Mouse (Mus musculus): ENCODE results near the gene Ube2i. TPM values are rescaled to one million over a fixed set of nuclear protein-coding genes. Genes with fewer than 3 reads are reported as not detected.

Ube2i gene
- polyA plus RNA-seq, 1 experiment: 257 TPM

GRCm38 (mm10) chr17:25285033-25285432, 10.6 kb upstream of the Ube2i start:
- H3K4me3 ChIP-seq (ENCODE audit: insufficient read depth, low read length): no peak overlapping the region
- no peak for TF ChIP-seq POLR2A (IDR thresholded peaks at IDR 0.05; ENCODE audit: extremely low read depth, insufficient read depth, low read length)
- TF ChIP-seq CTCF (IDR thresholded peaks at IDR 0.05; ENCODE audit: extremely low read depth, insufficient read depth, low read length): peak; percentile 91
- no peak overlapping the region for H3K27ac ChIP-seq (ENCODE audit: insufficient read depth, low read length)
- H3K4me1 ChIP-seq (ENCODE audit: control insufficient read depth, insufficient read depth, low read length): no peaks in the 10 kb centered on the region

GRCm38 (mm10) chr17:25282133-25282532, 7.7 kb upstream of the Ube2i start:
- no peak for TF ChIP-seq CTCF (IDR thresholded peaks at IDR 0.05; ENCODE audit: extremely low read depth, insufficient read depth, low read length)
- no peak for TF ChIP-seq POLR2A (IDR thresholded peaks at IDR 0.05; ENCODE audit: extremely low read depth, insufficient read depth, low read length)
- no peak overlapping the region for H3K27ac ChIP-seq (ENCODE audit: insufficient read depth, low read length)
- no peak overlapping the region for H3K4me3 ChIP-seq (ENCODE audit: insufficient read depth, low read length)
- H3K4me1 ChIP-seq (ENCODE audit: control insufficient read depth, insufficient read depth, low read length): no peaks in the 10 kb centered on the region

DNA sequence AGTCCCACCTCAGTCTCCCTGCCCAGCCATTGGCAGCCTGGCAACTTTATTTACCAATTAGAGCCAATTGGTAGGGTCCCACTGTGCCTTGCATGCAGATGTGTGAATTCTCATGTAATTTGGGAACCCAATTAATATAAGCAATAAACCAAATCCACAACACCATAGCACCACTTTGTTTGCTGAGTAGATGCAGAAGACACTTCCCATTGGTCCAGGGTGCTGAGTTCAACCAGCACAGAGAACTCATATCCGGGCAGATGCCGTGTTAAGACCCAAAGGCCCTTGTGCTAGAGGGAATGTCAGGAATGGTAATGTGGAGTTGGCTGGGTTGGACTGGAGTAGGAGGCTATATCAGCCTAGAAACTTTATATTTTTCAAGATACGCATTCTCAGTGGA, 1.4 kb upstream of the Ube2i start:
- peaks cover 6% of the 10 kb centered on the region; the same call in 1 of the 2 replicates for H3K4me1 ChIP-seq (ENCODE audit: control insufficient read depth, insufficient read depth, low read length)
- no peak for TF ChIP-seq POLR2A (IDR thresholded peaks at IDR 0.05; ENCODE audit: extremely low read depth, insufficient read depth, low read length)
- TF ChIP-seq CTCF (IDR thresholded peaks at IDR 0.05; ENCODE audit: extremely low read depth, insufficient read depth, low read length): no peak
- H3K4me3 ChIP-seq (ENCODE audit: insufficient read depth, low read length): no peak overlapping the region

GRCm38 (mm10) chr17:25273706-25274501, 518 bp downstream of the Ube2i start:
- H3K4me1 ChIP-seq (ENCODE audit: control insufficient read depth, insufficient read depth, low read length): peaks cover 6% of the 10 kb centered on the region; the same call in 1 of the 2 replicates
- H3K27ac ChIP-seq (ENCODE audit: insufficient read depth, low read length): peak overlapping the region; percentile 100
- peak overlapping the region; percentile 78 for H3K4me3 ChIP-seq (ENCODE audit: insufficient read depth, low read length)
- TF ChIP-seq CTCF (IDR thresholded peaks at IDR 0.05; ENCODE audit: extremely low read depth, insufficient read depth, low read length): 0 out of 2 replicates have a peak, but pooled peaks have one; percentile 13
- TF ChIP-seq POLR2A (IDR thresholded peaks at IDR 0.05; ENCODE audit: extremely low read depth, insufficient read depth, low read length): no peak

More for the DNA sequence above, 1.4 kb upstream of the Ube2i start:
- no peak overlapping the region for H3K27ac ChIP-seq (ENCODE audit: insufficient read depth, low read length)

DNA sequence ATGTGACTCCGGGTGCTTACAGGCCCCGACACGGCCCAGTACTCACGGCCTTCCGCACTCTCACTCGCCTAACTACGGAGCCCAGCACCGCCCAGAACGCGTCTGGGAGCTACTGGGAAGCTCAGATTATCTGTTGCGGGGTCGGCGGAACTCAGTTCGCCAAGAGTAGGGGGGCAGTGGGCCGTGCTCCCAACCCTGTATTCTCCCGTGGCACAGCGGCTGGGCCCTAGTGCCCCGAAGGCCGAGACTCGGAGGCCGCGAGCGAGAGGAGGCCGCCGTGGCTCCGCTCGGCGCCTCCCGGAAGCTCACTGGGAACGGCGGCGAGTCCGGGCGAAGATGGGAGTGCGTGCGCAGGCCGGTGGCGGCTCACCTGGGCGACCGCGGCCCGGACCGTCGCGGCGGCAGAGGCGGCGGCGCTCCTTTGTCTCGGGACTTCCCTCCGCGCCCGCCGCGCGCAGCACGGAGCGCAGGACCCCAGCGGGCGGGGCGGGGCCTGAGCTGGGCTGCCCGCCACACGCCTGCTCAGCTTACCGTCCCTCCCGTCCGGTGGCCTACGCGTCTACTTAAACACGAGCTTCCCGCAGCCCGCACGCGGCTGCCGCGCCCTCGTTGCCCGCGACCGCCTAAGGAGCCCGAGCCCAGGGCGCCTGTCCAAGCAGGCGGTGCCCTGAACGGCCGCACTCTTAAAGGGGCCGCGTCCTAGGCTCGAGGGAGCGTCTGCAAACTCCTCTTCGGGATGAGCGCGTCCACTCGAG, 1.3 kb downstream of the Ube2i start:
- peak overlapping the region; percentile 100 for H3K27ac ChIP-seq (ENCODE audit: insufficient read depth, low read length)
- H3K4me3 ChIP-seq (ENCODE audit: insufficient read depth, low read length): peak overlapping the region; percentile 78
- no peak for TF ChIP-seq CTCF (IDR thresholded peaks at IDR 0.05; ENCODE audit: extremely low read depth, insufficient read depth, low read length)
- TF ChIP-seq POLR2A (IDR thresholded peaks at IDR 0.05; ENCODE audit: extremely low read depth, insufficient read depth, low read length): no peak
- peaks cover 6% of the 10 kb centered on the region; the same call in 1 of the 2 replicates for H3K4me1 ChIP-seq (ENCODE audit: control insufficient read depth, insufficient read depth, low read length)

- no peak for TF ChIP-seq CTCF (IDR thresholded peaks at IDR 0.05; ENCODE audit: extremely low read depth, insufficient read depth, low read length)
- TF ChIP-seq POLR2A (IDR thresholded peaks at IDR 0.05; ENCODE audit: extremely low read depth, insufficient read depth, low read length): no peak
- peak overlapping the region; percentile 78 for H3K4me3 ChIP-seq (ENCODE audit: insufficient read depth, low read length)
- peaks cover 6% of the 10 kb centered on the region; the same call in 1 of the 2 replicates for H3K4me1 ChIP-seq (ENCODE audit: control insufficient read depth, insufficient read depth, low read length)
- H3K27ac ChIP-seq (ENCODE audit: insufficient read depth, low read length): peak overlapping the region; percentile 100; the same call in 1 of the 2 replicates
Measured at GRCm38 (mm10) chr17:25272326-25272725, 2.1 kb downstream of the Ube2i start.

DNA sequence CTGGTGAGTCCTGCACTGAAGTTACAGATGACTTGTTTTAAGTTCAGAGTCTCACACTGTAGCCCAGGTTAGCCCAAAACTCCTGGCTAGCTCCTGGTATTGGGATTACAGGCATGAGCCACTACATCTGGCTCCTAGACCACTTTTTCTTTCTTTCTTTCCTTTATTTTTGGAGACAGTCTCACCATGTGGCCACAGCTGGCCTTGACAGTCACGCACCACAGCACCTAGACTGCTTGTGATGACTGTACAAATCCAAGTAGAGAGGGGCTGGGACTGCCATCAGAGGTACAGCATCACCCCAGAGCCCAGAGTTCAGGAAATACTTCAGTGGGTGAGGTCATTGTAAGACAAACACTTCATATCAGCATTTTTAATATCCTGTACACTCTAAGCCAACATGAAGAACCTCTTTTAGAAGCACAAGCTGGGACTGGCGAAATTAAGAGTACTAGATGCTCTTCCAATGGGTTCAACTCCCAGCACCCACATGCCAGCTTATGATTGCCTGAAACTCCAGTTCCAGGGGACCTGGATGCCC, 3.6 kb downstream of the Ube2i start:
- H3K27ac ChIP-seq (ENCODE audit: insufficient read depth, low read length): no peak overlapping the region
- no peak for TF ChIP-seq POLR2A (IDR thresholded peaks at IDR 0.05; ENCODE audit: extremely low read depth, insufficient read depth, low read length)
- no peak for TF ChIP-seq CTCF (IDR thresholded peaks at IDR 0.05; ENCODE audit: extremely low read depth, insufficient read depth, low read length)
- H3K4me1 ChIP-seq (ENCODE audit: control insufficient read depth, insufficient read depth, low read length): peaks cover 6% of the 10 kb centered on the region; the same call in 1 of the 2 replicates
- H3K4me3 ChIP-seq (ENCODE audit: insufficient read depth, low read length): no peak overlapping the region

GRCm38 (mm10) chr17:25264453-25264852, 10.0 kb downstream of the Ube2i start:
- TF ChIP-seq CTCF (IDR thresholded peaks at IDR 0.05; ENCODE audit: extremely low read depth, insufficient read depth, low read length): peak; percentile 35
- TF ChIP-seq POLR2A (IDR thresholded peaks at IDR 0.05; ENCODE audit: extremely low read depth, insufficient read depth, low read length): no peak
- no peak overlapping the region for H3K4me3 ChIP-seq (ENCODE audit: insufficient read depth, low read length)
- no peaks in the 10 kb centered on the region for H3K4me1 ChIP-seq (ENCODE audit: control insufficient read depth, insufficient read depth, low read length)
- no peak overlapping the region for H3K27ac ChIP-seq (ENCODE audit: insufficient read depth, low read length)

- Histone ChIP-seq H3K4me1 (ENCODE audit: control insufficient read depth, insufficient read depth, low read length) (no peaks in the 10 kb centered on the region), H3K27ac (ENCODE audit: insufficient read depth, low read length) (no peak overlapping the region), H3K4me3 (ENCODE audit: insufficient read depth, low read length) (no peak overlapping the region)
- TF ChIP-seq CTCF (IDR thresholded peaks at IDR 0.05; ENCODE audit: extremely low read depth, insufficient read depth, low read length) (no peak), POLR2A (IDR thresholded peaks at IDR 0.05; ENCODE audit: extremely low read depth, insufficient read depth, low read length) (no peak)
Measured at GRCm38 (mm10) chr17:25257804-25258261, 16.6 kb downstream of the Ube2i start.
